Mouse (Mus musculus) intestine, embryonic 14.5 days (tissue): Measurements from ENCODE around the gene Sftpa1. TPM values are rescaled to one million over a fixed set of nuclear protein-coding genes. Genes with fewer than 3 reads are reported as not detected.

Source experiments
- ATAC-seq: fragments of 200-750 bp; cut with Nextera tagmentation; replicated peaks from 2 replicates; pipeline ENCODE4 v1.8.0; 2017; ENCODE audit warnings: low read depth, moderate number of reproducible peaks, moderate TSS enrichment, moderate library complexity; ENCODE audit not compliant: low FRiP score, low TSS enrichment
- DNase-seq: peaks from one replicate; pipeline ENCODE4 v3.0.0-alpha.2; 2018; ENCODE audit warnings: low spot score
- H3K27ac ChIP-seq: fragments of 300-500 bp; sonication (generic); 2 replicates; pipeline ENCODE4 v1.5.1; 2014; ENCODE audit warnings: low read depth, mild to moderate bottlenecking, control low read depth
- H3K27me3 ChIP-seq: fragments of 300-500 bp; sonication (generic); replicated peaks from 2 replicates; pipeline ENCODE4 v1.6.1; 2014; ENCODE audit warnings: low read length, control low read depth; ENCODE audit not compliant: control insufficient read depth, insufficient read depth
- H3K36me3 ChIP-seq: fragments of 300-500 bp; sonication (generic); 2 replicates; pipeline ENCODE4 v1.6.1; 2014; ENCODE audit warnings: low read length, control low read depth; ENCODE audit not compliant: control insufficient read depth, insufficient read depth
- H3K4me1 ChIP-seq: fragments of 300-500 bp; sonication (generic); replicated peaks from 2 replicates; pipeline ENCODE4 v1.6.1; 2014; ENCODE audit warnings: low read length, control low read depth, mixed read lengths; ENCODE audit not compliant: control insufficient read depth, insufficient read depth
- H3K4me2 ChIP-seq: fragments of 300-500 bp; sonication (generic); 2 replicates; pipeline ENCODE4 v1.6.1; 2014; ENCODE audit warnings: low read length
- H3K4me3 ChIP-seq: fragments of 300-500 bp; sonication (generic); 2 replicates; pipeline ENCODE4 v1.5.1; 2014; ENCODE audit warnings: low read depth, low read length, control low read depth, mixed read lengths
- H3K9ac ChIP-seq: fragments of 300-500 bp; sonication (generic); 2 replicates; pipeline ENCODE4 v1.6.1; 2014; ENCODE audit warnings: mild to moderate bottlenecking, low read length
- H3K9me3 ChIP-seq: fragments of 300-500 bp; sonication (generic); 2 replicates; pipeline ENCODE4 v1.6.1; 2016; ENCODE audit warnings: low read length, control low read depth; ENCODE audit not compliant: control insufficient read depth
- WGBS: fragments of 180-500 bp; shearing (Covaris S2); extraction: QIAGEN DNeasy Blood & Tissue Kit; methylation state at CpG from one replicate; pipeline ENCODE4 v1.1.7; 2014; 5-methylcytosine and 5-hydroxymethylcytosine counted together
- polyA plus RNA-seq: library from polyadenylated mRNA; unstranded; fragments of >200 nt; fragmentation: Nextera tagmentation; extraction: Ambion mirVana; gene quantifications from 2 replicates; pipeline ENCODE4 v1.2.1, GENCODE M21; 2014

Gene Sftpa1
- polyA plus RNA-seq, 1 experiment from 2014 or later: not detected

DNA sequence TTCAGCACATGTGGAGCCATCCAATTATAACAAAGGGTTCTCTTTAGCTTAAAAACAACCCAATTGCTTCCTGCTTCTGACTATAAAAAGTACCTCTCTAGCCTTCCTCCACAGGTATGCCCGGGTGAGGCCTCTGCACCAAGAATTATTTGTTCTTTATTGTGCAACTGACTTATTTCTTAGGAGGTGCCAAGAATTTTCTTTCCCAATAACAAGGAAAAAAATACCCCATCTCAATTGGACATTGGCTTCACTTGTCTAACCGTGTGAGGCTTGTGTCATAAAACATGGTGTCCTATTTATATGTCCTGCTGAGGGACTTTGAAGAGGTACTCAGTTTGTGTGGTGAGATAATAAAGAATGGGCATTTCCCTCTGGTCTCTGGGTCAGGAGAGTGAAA, 38.9 kb downstream of the Sftpa1 start:
- H3K9me3 ChIP-seq: no peaks in the 10 kb centered on the region
- no peak overlapping the region for H3K4me3 ChIP-seq
- H3K4me1 ChIP-seq: no peaks in the 10 kb centered on the region
- no peak overlapping the region for H3K27ac ChIP-seq
- DNase-seq: no peak
- no peak for ATAC-seq
- WGBS: 79% methylated on average over 2 of the region's 2 CpGs
- no peak overlapping the region for H3K9ac ChIP-seq
- H3K36me3 ChIP-seq: no peaks in the 10 kb centered on the region
- no peak overlapping the region for H3K4me2 ChIP-seq
- no peaks in the 10 kb centered on the region for H3K27me3 ChIP-seq

DNA sequence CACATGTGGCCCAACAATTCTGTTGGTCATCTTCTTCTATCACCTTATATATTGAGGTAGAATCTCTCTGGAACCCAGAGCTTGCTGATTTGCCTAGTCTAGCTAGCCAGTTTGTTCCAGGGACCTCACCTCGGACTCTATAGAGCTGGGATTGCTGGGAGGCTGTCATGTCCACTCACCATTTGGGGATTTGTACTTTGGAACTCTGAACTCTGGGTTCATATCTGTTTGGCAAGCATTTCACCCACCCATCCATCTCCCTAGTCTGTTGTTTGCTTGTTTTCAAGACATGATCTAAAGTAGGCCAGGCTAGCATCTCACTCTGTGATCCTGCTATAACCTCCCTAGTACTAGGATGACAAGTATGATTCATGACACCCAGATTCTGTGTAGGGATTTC, 43.2 kb downstream of the Sftpa1 start:
- WGBS: 69% methylated on average over 1 of the region's 1 CpGs
- DNase-seq: no peak
- no peaks in the 10 kb centered on the region for H3K9me3 ChIP-seq
- no peak overlapping the region for H3K4me3 ChIP-seq
- no peak for ATAC-seq
- no peaks in the 10 kb centered on the region for H3K4me1 ChIP-seq
- H3K36me3 ChIP-seq: no peaks in the 10 kb centered on the region
- no peak overlapping the region for H3K4me2 ChIP-seq
- no peak overlapping the region for H3K9ac ChIP-seq
- no peak overlapping the region for H3K27ac ChIP-seq
- no peaks in the 10 kb centered on the region for H3K27me3 ChIP-seq

DNA sequence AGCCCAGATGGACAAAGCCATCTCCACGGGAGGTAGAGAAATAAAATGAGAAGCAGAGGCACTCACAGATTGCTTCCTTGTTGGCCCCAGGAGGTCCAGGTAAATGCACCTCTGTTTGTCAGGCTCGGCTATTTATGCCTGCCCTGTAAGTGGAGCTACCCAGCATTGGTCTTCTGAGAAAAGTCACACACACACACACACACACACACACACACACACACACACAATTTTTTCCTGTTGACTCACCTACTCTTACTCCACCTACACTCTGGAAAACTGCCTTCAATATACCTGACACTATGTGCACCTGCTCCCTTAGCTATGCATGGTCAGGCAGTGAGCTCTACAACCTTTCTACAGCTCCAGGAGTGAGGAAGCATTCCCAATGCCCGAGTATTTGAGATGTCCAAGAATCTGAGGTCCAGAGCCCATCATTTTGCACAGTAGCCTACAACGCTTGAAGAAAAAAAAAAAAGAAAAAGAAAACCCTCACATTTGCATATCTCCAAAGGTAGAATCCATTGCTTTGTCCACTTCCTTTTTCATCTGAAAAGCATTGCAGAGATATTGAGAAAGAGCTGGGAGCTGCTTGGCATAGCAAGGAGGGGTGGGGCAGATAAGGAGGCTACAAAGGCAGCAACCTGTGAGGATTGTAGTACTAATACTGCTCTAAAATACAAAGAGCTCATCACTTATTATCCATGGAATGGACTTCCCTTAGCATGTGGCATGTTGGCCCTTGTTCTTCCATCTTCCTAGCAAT, 53.7 kb downstream of the Sftpa1 start, which contains the start of gene Sftpd:
Sftpd (minus strand) TSS at position 91 of the 763 bp plus-strand sequence.
- DNase-seq (no peak), ATAC-seq (no peak)
- no peaks in the 10 kb centered on the region for H3K36me3 ChIP-seq
- no peak within 1 kb of the TSS for H3K9ac ChIP-seq
- no peak within 1 kb of the TSS for H3K4me3 ChIP-seq
- no peaks in the 10 kb centered on the region for H3K27me3 ChIP-seq
- no peak within 1 kb of the TSS for H3K4me2 ChIP-seq
- no peaks in the 10 kb centered on the region for H3K9me3 ChIP-seq
- H3K27ac ChIP-seq: no peak within 1 kb of the TSS
- WGBS: 76% methylated on average over 4 of the region's 4 CpGs
- no peaks in the 10 kb centered on the region for H3K4me1 ChIP-seq

Other genes starting within 250 kb of the Sftpa1 start
- gene Sh2d4b, start 238.5 kb upstream of the Sftpa1 start, polyA plus RNA-seq: 0.46 and 0.70 TPM in 2 replicates
- gene Tspan14, start 165.0 kb upstream of the Sftpa1 start, polyA plus RNA-seq: 71.4 and 76.1 TPM in 2 replicates
- gene Fam213a, start 118.0 kb upstream of the Sftpa1 start, polyA plus RNA-seq: 46.3 and 46.4 TPM in 2 replicates
- gene Dydc2, start 62.6 kb upstream of the Sftpa1 start, polyA plus RNA-seq: not detected in 2 replicates
- gene Dydc1, start 58.9 kb upstream of the Sftpa1 start, polyA plus RNA-seq: not detected in 2 replicates
- gene Mat1a, start 26.7 kb upstream of the Sftpa1 start, polyA plus RNA-seq: 2.0 TPM in 1 of 2 replicates, not detected in the other
- gene Mbl1, start 19.7 kb downstream of the Sftpa1 start, polyA plus RNA-seq: not detected in 2 replicates
- gene Sftpd, start 53.4 kb downstream of the Sftpa1 start, polyA plus RNA-seq: not detected in 2 replicates
- gene Gm2832, start 147.0 kb downstream of the Sftpa1 start, polyA plus RNA-seq: 0.27 and 0.37 TPM in 2 replicates
- gene Gm5798, start 216.8 kb downstream of the Sftpa1 start, polyA plus RNA-seq: not detected in 2 replicates